Mouse (Mus musculus) heart, postnatal 36 days (tissue): ENCODE results near the gene Psmd13. TPM values are rescaled to one million over a fixed set of nuclear protein-coding genes. Genes with fewer than 3 reads are reported as not detected.

Experiments
- DNase-seq, 2 experiments: peaks; one replicate each; pipeline ENCODE4 v3.0.0; 2021 to 2022
- intact Hi-C: fragments of 180-260 bp; cut with DNase I; formaldehyde crosslinking; loops from one replicate; pipeline ENCODE4 v1.15.1; 2025
- total RNA-seq, 2 experiments: library from RNA; stranded (reverse); gene quantifications; 2 replicates each; pipeline ENCODE4 v1.2.3; 2021

Psmd13 gene
- 10 to 100 TPM; 85.8 to 92.3 TPM for total RNA-seq

DNA sequence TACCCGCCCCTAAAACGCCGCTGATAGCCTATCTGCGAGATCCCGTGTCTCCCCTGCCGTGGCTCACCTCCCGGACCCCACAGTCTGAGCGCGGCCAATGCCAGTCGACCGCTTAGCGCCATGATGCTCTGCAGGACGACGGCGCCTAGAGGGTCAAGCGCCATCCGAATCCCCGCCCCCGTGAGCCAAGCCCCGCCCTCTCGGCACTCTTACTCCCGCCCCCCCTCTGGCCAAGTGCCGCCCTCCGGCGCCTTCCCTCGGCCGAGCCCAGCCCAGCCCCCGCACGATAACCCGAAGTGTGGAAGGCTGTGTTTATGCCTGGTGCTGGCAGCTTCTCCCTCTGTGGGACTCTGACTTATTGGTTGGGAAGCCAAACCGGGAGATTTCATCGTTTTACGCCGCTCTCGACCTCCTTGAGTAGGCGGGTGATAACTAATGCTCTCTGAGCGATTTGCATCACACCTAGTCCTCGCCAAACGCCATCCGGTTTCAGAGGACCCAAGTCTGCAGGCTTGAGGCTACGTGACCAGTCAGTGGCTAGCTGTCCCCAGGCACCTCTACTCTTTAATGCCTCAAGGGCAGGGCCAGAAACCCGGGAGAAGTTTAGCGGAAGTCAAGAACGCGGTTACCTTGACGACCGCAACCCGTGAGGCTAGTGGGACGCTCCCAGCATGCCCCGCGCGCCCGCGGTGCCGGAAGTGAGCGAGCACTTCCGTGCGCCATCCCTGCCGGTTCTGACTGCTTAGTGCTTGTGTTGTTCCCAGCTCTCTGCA is at the start of gene Psmd13, which contains the start of gene Sirt3:
Gene Psmd13, plus strand, starts transcription at position 273 of the 773 bp plus-strand sequence.
Gene Sirt3, minus strand, starts transcription at position 614 of the 773 bp plus-strand sequence.
- intact Hi-C loops, result loop anchor here (1.0 kb wide), 1 partner anchor 25 kb away; the partner anchor contains the start of gene Bet1l
- DNase-seq, result peak; percentile 92 to 94

DNA sequence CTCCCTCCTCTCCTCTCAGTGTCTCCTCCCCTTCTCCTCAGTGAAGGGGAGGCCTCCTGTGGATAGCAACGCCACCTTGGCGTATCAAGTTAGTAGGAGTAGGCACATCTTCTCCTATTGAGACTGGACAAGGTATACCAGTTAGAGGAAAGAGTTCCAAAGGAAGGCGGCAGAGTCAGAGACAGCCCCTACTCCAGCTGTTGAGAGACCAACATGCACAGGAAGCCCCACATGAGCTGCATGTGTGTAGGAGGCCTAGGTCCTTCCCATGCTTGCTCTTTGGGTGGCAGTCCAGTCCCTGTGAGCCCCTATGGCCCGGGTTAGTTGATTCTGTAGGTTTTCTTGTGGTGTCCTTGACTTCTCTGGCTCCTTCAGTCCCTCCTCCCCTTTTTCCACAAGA is 48.4 kb upstream of the Psmd13 start:
- no peak for DNase-seq
- intact Hi-C loops, result loop anchor here (10.0 kb wide), 1 partner anchor 759 kb away; no protein-coding TSS in a partner anchor

DNA sequence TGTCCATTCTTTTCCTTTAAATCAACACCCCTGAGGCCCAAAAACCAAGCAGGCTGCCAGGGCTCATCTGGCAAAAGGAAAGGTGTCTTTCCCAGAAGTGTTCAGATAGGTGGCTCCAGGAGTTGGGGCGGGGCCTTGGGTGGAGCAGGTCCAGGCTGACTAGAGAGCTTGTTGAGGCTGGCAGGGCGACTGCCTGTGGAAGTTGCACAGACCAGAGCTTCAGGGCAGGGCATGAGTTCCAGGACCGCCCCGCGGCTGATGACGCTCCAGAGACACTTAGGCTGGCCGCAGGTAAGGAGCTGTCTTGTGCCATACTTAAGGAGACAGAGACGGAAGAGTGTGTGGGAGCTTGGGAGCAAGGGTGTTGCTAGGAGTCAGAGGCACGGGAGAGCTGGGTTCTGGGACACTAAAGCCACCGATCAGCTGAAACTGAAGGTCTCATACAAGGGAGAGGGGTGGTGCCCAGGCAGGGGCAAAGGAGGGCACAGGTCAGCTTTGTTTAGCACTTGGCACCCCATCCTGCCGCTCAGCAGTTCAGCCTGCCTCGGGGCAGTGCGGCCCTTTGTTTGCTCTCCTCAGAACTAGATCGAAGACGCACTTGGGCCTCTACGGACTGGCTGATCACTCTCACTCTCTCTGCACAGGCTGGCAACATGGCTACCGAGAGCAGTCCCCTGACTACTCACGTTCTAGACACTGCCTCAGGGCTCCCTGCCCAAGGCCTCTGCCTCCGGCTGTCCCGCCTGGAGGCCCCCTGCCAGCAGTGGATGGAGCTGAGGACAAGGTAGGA is 46.6 kb upstream of the Psmd13 start, which contains the start of gene Urah:
Gene Urah, plus strand, starts transcription at position 51 of the 790 bp plus-strand sequence.
- intact Hi-C loops, result loop anchor here (10.0 kb wide), 1 partner anchor 760 kb away; no protein-coding TSS in a partner anchor

DNA sequence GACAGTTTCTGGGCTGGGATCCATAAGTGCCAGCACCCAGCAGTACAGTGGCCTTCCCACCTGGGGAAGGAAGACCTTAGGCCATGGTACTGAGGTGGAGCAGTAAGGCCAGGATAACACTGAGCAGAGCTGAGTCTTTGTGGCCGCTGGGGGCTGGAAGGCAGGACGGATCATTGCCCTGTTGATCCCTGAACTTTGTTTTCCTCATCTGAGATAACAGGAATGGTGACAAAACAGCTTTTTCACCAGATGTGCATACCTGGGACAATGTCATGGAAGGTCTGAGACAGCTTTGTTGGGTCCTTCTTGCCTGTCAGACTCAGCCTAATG is 46.0 kb upstream of the Psmd13 start:
- no peak for DNase-seq
- intact Hi-C loops, result loop anchor here (10.0 kb wide), 1 partner anchor 761 kb away; no protein-coding TSS in a partner anchor

More for the DNA sequence above, 46.6 kb upstream of the Psmd13 start, which contains the start of gene Urah:
- no peak for DNase-seq

DNA sequence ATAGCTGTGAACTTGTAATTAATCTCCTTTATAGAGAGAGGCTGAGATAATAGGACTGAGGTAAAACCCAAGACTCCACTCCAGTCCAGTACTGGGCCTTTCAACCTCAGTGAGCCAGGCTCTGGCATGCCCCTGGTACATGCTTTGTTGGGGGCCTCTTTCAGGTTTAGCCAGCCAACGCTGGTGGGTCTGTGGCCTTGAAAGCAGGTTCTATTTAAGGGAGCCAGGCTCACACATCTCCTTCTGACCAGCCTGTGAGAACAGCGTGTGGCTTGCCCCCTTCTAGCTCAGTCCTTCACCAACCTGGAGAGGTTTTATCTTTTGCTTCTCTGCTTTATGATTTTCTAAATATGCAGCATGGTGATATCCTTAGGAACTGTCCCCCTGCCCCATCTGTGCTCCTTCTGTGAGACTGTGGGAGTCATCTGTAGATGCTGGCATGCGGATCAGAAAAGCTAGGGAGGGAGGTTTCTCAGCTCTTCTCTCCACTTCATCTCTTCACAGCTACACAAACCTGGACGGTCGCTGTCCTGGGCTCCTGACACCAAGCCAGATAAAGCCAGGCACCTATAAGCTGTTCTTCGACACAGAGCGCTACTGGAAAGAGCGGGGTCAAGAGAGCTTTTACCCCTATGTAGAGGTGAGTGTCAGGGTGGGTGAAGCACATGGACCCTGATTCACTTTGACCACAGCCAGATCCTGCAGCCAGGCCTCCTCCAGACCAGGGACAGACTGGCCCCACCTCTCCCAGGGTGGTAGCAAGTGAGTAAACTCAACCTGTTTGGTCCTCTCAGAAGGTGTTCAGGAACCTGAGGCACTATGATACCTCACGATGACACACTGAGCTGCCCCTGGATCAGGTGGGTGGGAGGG is 45.3 kb upstream of the Psmd13 start:
- intact Hi-C loops, result loop anchor here (10.0 kb wide), 1 partner anchor 762 kb away; no protein-coding TSS in a partner anchor
- DNase-seq, result no peak

DNA sequence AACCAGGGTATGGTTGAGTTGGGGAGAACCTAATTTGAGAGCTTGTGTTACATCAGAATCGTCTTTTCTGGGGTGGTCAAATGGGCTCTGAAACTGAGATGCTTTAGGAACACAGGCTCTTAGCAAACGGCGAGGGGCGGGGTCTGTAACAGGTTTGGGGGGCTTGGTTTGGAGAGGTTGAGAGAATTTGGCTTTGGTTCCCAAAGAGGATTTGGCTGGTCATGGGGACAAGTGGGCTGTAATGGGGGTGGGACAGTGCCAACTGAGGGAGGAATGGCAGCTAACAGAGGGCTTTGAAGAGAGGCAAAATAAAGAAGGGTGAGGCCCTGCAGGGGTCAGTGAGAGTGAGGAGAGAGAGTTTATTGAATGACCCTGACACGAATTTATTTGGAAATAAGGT is 42.2 kb upstream of the Psmd13 start:
- intact Hi-C loops, result loop anchor here (10.0 kb wide), 1 partner anchor 765 kb away; no protein-coding TSS in a partner anchor
- no peak for DNase-seq

DNA sequence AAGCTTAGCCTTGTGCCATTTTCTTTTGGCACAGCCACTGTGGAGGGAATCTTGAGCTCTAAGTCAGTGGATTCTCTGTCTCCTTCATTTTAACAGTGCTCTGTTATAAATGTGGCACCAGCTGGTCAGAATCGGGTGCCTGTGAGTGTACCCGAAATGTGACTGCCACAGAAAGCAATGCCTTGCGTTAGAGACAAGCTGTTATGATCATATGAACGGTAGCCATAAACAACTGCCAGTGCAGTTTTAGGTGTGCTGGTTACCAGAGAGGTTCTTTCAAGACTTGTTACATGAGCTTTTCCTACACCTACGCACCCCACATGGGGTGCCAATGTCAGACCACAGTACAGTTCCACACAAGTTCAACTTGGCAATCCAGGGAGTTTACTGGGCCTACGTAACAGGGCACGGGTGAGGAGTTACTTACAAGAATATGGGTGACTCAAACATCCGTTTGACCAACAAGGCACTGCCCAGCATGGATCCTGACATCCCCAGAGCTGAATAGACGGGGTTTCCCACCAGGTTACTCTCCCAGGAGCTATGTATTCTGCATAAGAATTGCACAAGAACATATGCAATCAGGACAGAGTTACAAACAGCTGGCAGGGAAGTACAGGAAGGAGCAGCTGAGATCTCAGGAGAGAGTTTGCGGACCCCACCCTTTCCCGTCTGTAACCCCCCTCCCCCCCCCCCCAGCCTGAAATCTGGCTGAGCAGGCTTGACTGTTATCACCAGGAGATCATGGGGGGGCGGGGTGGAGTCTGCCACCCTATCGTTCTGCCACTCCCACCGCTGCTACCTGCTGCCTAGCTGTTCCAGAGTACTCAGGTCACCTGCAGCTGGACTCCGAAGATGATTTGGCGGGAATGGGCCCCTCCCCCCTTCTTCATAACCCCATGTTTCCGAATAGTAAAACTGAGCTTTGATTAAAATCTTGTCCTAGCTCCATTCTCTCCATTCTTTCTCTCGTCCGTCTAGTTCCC is 40.7 kb upstream of the Psmd13 start:
- DNase-seq, result no peak
- intact Hi-C loops, result no loop called here

DNA sequence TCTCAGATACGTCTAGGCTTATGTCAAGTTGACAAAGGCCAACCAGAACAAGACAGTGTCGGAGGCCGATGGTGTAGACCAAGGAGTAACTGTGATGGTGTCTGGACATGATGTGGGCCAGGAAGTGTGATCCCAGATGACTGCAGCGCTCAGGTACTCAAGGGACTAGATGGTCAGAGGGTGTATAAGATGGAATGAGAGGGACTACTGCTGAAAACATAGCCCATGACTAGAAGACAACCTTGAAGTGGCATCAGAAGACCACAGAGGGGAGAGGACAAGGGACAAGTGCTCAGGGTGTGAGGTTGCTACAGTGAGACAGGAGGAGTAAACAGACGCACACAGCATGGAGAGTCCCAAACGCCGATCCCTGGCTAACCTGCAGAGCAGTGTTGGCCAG is 38.0 kb upstream of the Psmd13 start:
- no peak for DNase-seq
- intact Hi-C loops, result loop anchor here (1.0 to 2.0 kb wide), 2 partner anchors 59 to 227 kb away; no protein-coding TSS in a partner anchor

DNA sequence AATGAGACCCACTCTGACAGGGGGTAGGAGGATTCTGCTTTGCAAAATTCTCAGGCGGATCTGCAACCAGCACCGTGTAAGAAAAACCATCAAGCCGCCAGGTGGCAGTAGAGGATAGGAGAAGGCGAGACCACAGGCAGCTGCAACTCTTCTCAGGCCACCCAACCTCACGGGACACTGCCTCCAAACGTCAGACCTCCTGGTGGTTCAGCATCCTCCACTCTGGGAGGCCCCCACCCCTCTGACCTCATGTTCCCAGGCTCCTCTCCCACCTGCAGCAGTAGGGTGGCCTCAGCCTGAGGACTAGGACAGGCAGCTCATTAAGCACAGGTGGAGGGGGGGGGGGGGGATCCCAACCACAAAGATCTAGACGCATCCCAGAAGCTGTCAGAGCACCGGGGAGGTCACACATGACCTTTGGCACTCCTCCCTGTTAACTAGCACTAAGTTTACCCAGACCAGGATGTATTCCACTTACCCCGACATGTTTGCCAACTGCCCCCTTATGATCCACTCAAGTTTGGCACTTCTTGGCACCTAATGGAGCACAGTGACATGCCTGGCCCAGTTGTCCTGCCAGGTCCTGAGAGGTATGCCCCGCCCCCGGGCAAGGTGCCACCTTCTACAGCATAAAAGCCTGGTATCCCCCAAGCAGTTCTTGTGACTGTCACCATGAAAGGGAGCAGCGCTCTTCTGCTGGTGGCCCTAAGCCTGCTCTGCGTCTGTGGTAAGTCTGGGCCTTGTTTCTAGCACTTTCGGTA is 36.7 kb upstream of the Psmd13 start, which contains the start of gene Scgb1c1:
Gene Scgb1c1, plus strand, starts transcription at position 643 of the 761 bp plus-strand sequence.
- peak; percentile 91 to 96 for DNase-seq
- intact Hi-C loops, result loop anchor here (1.0 to 5.0 kb wide), 4 partner anchors 58 to 327 kb away; partner anchors contain the start of gene Rnh1

DNA sequence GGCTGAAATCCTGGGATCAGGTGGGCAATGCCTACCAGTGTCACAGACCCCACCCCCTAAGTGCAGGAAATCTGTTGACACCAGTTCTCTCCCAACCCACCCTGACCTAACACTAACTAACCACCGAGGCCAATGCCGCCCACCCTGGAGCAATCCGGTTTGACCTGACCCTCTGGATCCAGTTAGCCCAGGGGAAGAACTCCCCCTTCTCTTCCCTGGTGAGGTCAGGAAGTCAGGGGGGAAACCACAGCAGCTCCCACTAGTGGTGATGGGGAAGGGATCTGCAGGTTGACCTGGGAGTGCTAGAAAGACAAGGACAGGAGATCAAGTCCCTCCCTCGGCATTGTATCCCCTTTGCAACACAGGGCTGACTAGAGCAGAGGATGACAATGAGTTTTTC is 36.1 kb upstream of the Psmd13 start:
- no peak for DNase-seq
- intact Hi-C loops, result loop anchor here (1.0 to 5.0 kb wide), 3 partner anchors 203 to 327 kb away; partner anchors contain the start of gene Rnh1

DNA sequence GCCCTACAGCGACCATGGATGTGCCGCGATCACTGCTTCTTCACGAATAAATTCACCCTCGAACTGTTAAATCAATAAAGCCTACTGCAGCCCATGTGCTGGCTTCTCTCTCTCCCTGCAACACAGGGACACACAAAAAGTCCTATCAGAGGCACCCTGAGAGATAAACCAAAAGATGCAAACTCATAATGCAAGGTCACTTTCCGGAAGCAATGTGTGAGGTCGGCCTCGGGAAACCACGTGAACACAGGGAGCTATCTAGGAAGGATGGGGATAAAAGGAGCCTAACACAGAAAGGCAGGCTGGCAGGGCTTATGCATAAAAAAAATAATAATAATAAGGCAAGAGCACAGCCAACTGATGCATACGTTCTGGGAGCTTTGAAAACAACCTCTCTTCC is 35.1 kb upstream of the Psmd13 start:
- intact Hi-C loops, result loop anchor here (5.0 kb wide), 1 partner anchor 326 kb away; the partner anchor contains the start of gene Rnh1
- no peak for DNase-seq

DNA sequence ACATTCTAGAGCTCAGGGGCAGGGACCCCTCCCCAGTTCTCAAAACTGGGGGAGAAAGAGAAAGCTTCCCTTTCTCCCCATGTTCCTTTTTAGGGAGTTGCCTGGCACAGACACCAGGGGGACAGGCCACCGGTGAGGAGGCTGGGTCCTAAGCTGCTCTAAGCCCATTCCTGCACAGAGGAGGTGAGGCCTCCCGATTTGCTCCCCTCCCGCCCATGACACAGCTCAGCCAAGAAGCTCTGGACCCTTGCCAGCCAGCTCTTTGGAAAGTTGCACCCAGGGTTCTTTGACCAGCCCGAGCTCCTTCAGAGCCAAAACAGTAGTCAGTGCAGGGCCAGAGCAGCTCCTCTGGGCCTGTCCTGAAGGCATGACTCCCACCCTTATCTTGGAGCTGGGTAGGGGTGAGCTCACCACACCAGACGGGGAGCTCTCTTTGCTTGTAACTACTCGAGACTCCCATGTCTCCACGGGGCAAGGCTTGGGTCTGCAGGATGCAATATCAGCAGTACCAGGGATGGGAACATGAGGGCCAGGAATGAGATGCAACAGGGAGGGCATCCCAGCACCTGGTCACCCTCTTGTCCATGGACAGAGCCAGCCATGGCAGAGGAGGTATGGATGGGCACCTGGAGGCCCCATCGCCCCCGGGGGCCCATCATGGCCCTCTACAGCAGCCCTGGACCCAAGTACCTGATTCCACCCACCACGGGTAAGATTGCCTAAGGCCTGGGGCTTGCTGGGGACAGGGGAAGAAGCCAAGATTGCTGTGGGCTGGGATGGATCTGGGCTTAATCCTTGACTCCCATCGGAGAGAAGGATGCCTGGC is 33.8 kb upstream of the Psmd13 start, which contains the start of gene Odf3:
Gene Odf3, plus strand, starts transcription at position 51 of the 826 bp plus-strand sequence.
- intact Hi-C loops, result loop anchor here (5.0 kb wide), 1 partner anchor 324 kb away; the partner anchor contains the start of gene Rnh1
- DNase-seq, result no peak

DNA sequence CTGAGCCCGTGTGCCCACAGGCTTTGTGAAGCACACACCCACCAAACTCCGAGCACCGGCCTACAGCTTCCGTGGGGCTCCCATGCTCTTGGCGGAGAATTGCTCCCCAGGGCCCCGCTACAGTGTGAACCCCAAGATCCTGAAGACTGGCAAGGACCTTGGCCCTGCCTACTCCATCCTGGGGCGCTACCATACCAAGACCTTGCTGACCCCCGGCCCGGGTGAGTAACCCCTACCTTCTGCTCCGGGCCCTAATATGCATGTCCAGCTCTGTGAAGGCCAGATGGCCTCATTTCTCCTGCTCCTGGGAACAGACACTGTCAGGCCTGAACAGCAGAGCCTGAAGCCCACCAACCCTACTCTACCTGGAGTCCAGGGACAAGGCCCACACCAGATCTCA is 33.2 kb upstream of the Psmd13 start:
- intact Hi-C loops, result loop anchor here (5.0 kb wide), 1 partner anchor 324 kb away; the partner anchor contains the start of gene Rnh1

DNA sequence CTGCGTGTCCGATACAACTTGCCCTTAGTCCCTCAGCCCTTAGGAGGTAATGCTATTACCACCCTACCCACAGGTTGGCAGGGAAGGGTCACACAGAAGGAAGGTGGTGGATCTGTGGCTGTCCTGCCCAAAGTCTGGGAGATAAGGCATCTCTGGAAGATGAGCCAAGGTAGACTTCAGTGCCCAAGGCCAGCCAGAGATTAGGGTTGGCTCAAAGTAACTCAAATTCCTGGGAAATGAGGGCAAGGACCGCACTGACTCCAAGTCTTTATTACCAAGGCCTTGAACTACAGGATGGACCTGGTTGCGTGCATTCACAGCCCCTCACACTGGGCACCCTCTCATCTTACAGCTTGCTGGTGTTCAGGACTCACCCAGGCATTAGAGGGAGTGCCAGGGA is 29.9 kb upstream of the Psmd13 start:
- intact Hi-C loops, result no loop called here
- DNase-seq, result no peak

More for the DNA sequence above, 33.2 kb upstream of the Psmd13 start:
- DNase-seq, result no peak

DNA sequence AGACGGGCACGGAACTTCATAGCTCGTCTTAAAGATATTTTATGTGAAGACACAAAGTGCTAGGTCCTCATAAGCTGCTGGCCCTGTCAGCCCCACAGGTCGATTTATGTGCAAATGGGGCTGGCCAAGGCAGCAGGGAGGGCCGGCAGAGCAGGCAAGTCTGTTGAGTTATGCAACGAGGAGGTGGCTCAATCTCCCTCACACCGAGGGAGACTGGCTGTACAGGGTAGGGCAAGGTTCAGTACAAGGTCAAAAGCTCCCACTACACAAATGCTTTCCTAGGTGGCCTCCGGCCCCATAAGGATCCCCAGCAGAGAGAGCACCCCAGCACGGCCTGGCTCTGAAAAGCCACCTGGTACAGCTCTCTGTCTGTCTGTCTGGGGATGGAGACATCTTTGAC is 28.4 kb upstream of the Psmd13 start:
- DNase-seq, result no peak
- intact Hi-C loops, result no loop called here

DNA sequence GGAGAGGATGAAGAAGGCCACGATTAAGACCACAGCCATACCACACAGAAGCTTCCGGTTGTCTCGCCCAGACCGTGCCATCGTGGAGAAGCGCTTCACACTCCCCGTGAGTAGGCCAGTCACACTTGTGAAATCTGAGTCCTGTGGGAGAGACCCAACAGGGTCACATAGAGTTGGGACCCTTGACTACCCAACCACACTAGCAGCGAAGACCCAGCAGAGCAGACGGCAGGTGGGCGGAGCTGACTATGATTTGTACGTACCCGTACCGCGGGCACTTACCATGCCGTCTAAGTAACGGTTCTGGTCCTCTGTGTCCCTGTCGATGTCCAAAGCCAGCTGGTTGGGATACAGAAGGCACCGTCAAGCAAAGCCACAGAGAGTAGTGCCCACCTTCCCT is 27.3 kb upstream of the Psmd13 start:
- DNase-seq, result no peak
- intact Hi-C loops, result no loop called here

DNA sequence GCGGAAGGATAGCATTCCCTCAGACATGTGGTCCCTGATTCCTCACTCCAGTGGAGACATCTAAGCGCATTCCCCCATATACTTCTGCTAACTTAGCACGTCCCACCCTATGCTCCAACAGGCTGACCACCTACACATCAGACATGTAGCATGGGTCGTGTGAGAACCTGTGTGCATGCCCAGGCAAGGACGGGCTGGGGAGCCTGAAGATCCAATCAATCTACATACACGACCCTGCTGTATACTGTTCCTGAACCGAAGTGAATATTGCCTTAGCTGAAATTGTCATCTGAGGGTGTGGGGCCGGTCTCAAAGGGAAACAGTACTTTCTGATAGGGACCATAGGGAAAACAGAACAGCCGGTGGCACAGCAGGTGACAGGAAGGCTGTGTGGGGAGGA is 26.6 kb upstream of the Psmd13 start:
- intact Hi-C loops, result loop anchor here (5.0 kb wide), 2 partner anchors 152 to 337 kb away; partner anchors contain the start of genes Hras and Lrrc56
- no peak for DNase-seq
